Mouse (Mus musculus) liver, embryonic 13.5 days (tissue): ENCODE results near the gene Wdr46. TPM values are rescaled to one million over a fixed set of nuclear protein-coding genes. Genes with fewer than 3 reads are reported as not detected.

Experiments
- ATAC-seq: fragments of 200-750 bp; cut with Nextera tagmentation; 2 replicates; pipeline ENCODE4 v1.8.0; 2017; ENCODE audit warnings: low read depth, mild to moderate bottlenecking, moderate number of reproducible peaks, moderate library complexity
- DNase-seq: peaks from one replicate; pipeline ENCODE4 v3.0.0; 2022
- H3K27ac ChIP-seq: fragments of 300-500 bp; sonication (generic); 2 replicates; pipeline ENCODE4 v1.5.1; 2015; ENCODE audit warnings: moderate library complexity, mild to moderate bottlenecking, inconsistent platforms
- H3K27me3 ChIP-seq: fragments of 300-500 bp; sonication (generic); 2 replicates; pipeline ENCODE4 v1.6.1; 2015; ENCODE audit warnings: mild to moderate bottlenecking, inconsistent platforms
- H3K36me3 ChIP-seq: fragments of 300-500 bp; sonication (generic); 2 replicates; pipeline ENCODE4 v1.6.1; 2015; ENCODE audit warnings: mild to moderate bottlenecking, inconsistent platforms
- H3K4me1 ChIP-seq: fragments of 300-500 bp; sonication (generic); replicated peaks from 2 replicates; pipeline ENCODE4 v1.6.1; 2015; ENCODE audit warnings: inconsistent platforms
- H3K4me2 ChIP-seq: fragments of 300-500 bp; sonication (generic); 2 replicates; pipeline ENCODE4 v1.6.1; 2015; ENCODE audit warnings: inconsistent platforms, mild to moderate bottlenecking, moderate library complexity
- H3K4me3 ChIP-seq: fragments of 300-500 bp; sonication (generic); replicated peaks from 2 replicates; pipeline ENCODE4 v1.5.1; 2015; ENCODE audit warnings: mild to moderate bottlenecking, inconsistent platforms
- H3K9ac ChIP-seq: fragments of 300-500 bp; sonication (generic); 2 replicates; pipeline ENCODE4 v1.6.1; 2015; ENCODE audit warnings: mild to moderate bottlenecking, inconsistent platforms
- H3K9me3 ChIP-seq: fragments of 300-500 bp; sonication (generic); replicated peaks from 2 replicates; pipeline ENCODE4 v1.6.1; 2016; ENCODE audit warnings: inconsistent platforms
- WGBS: fragments of 180-500 bp; shearing (Covaris S2); methylation state at CpG from one replicate; pipeline ENCODE4 v1.1.7; 2015; ENCODE audit not compliant: insufficient replicate concordance; 5-methylcytosine and 5-hydroxymethylcytosine counted together
- polyA plus RNA-seq: library from polyadenylated mRNA; unstranded; fragments of >200 nt; fragmentation: Nextera tagmentation; extraction: Ambion mirVana; gene quantifications from 2 replicates; pipeline ENCODE4 v1.2.1, GENCODE M21; 2015

The Wdr46 gene
- polyA plus RNA-seq, 1 experiment from 2014 or later, result 30.1 TPM

DNA sequence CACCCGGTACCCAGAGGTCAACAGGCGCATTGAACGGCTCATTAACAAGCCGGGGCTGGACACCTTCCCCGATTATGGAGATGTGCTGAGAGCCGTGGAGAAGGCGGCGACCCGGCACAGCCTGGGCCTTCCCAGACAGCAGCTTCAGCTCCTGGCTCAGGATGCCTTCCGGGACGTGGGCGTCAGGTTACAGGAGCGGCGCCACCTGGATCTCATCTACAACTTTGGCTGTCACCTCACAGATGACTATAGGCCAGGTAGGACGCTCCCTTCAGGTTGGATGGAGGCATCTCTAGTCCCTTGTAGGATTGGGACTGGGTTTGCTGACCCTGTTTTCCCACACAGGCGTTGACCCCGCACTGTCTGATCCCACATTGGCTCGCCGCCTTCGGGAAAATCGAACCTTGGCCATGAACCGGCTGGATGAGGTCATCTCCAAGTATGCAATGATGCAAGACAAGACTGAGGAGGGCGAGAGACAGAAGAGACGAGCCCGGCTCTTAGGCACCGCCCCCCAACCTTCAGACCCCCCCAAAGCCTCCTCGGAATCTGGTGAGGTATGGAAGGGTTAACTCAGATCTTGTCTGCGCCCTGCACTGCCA is 28.5 kb upstream of the Wdr46 start:
- Histone ChIP-seq H3K9ac (no peak overlapping the region), H3K4me3 (no peak overlapping the region), H3K36me3 (peaks cover 51% of the 10 kb centered on the region), H3K9me3 (peaks cover 3% of the 10 kb centered on the region), H3K27ac (no peak overlapping the region), H3K4me2 (no peak overlapping the region), H3K4me1 (peaks cover 76% of the 10 kb centered on the region), H3K27me3 (no peaks in the 10 kb centered on the region)
- ATAC-seq (no peak), DNase-seq (no peak)
- WGBS, result 92% methylated on average over 28 of the region's 28 CpGs

GRCm38 (mm10) chr17:33913264-33913663 is 27.2 kb upstream of the Wdr46 start:
- ATAC-seq (no peak), DNase-seq (no peak)
- H3K9me3 ChIP-seq, result peaks cover 16% of the 10 kb centered on the region
- WGBS, result 83% methylated on average over 10 of the region's 10 CpGs
- no peak overlapping the region for H3K9ac ChIP-seq
- H3K36me3 ChIP-seq, result peaks cover 64% of the 10 kb centered on the region
- H3K27me3 ChIP-seq, result no peaks in the 10 kb centered on the region
- H3K27ac ChIP-seq, result no peak overlapping the region
- no peak overlapping the region for H3K4me3 ChIP-seq
- H3K4me1 ChIP-seq, result peaks cover 76% of the 10 kb centered on the region
- H3K4me2 ChIP-seq, result no peak overlapping the region

- Histone ChIP-seq H3K4me3 (no peak overlapping the region), H3K27ac (peak overlapping the region; percentile 82; the same call in 1 of the 2 replicates), H3K4me1 (peaks cover 76% of the 10 kb centered on the region), H3K27me3 (no peaks in the 10 kb centered on the region), H3K9ac (peak overlapping the region; percentile 10; the same call in 1 of the 2 replicates), H3K36me3 (peaks cover 67% of the 10 kb centered on the region), H3K9me3 (peaks cover 19% of the 10 kb centered on the region), H3K4me2 (no peak overlapping the region)
- WGBS, result 91% methylated on average over 8 of the region's 8 CpGs
- no peak for DNase-seq
- no peak for ATAC-seq
Observed at GRCm38 (mm10) chr17:33913905-33914304, 26.6 kb upstream of the Wdr46 start.

GRCm38 (mm10) chr17:33914969-33915391 is 25.5 kb upstream of the Wdr46 start:
- H3K27ac ChIP-seq, result peak overlapping the region; percentile 82

GRCm38 (mm10) chr17:33915671-33916250 is 24.7 kb upstream of the Wdr46 start, which contains the start of the genes Tapbp and Zbtb22:
Gene Tapbp (plus strand): TSS chr17:33915899.
Gene Zbtb22 (plus strand): TSS chr17:33915904.
- Histone ChIP-seq H3K9ac (peak within 1 kb of the TSS; percentile 76), H3K4me3 (peak within 1 kb of the TSS; percentile 90), H3K9me3 (peaks cover 19% of the 10 kb centered on the region), H3K27me3 (no peaks in the 10 kb centered on the region), H3K36me3 (peaks cover 63% of the 10 kb centered on the region), H3K27ac (peak within 1 kb of the TSS; percentile 82), H3K4me1 (peaks cover 72% of the 10 kb centered on the region), H3K4me2 (peak within 1 kb of the TSS; percentile 81)
- DNase-seq, result peak; percentile 90
- under 1% methylated on average over 34 of the region's 34 CpGs for WGBS
- ATAC-seq, result peak; percentile 86

More at GRCm38 (mm10) chr17:33914969-33915391, 25.5 kb upstream of the Wdr46 start:
- Histone ChIP-seq H3K4me3 (peak overlapping the region; percentile 90), H3K9ac (peak overlapping the region; percentile 76), H3K27me3 (no peaks in the 10 kb centered on the region), H3K4me1 (peaks cover 79% of the 10 kb centered on the region), H3K9me3 (peaks cover 19% of the 10 kb centered on the region), H3K4me2 (peak overlapping the region; percentile 81), H3K36me3 (peaks cover 67% of the 10 kb centered on the region)
- WGBS, result 64% methylated on average over 13 of the region's 13 CpGs
- ATAC-seq, result no peak
- DNase-seq, result no peak

- peaks cover 58% of the 10 kb centered on the region for H3K36me3 ChIP-seq
- ATAC-seq, result no peak
- peaks cover 19% of the 10 kb centered on the region for H3K9me3 ChIP-seq
- DNase-seq, result no peak
- peak overlapping the region; percentile 90 for H3K4me3 ChIP-seq
- no peaks in the 10 kb centered on the region for H3K27me3 ChIP-seq
- 1% methylated on average over 17 of the region's 20 CpGs for WGBS
- H3K9ac ChIP-seq, result peak overlapping the region; percentile 76
- H3K4me1 ChIP-seq, result peaks cover 72% of the 10 kb centered on the region
- H3K4me2 ChIP-seq, result peak overlapping the region; percentile 81
- H3K27ac ChIP-seq, result peak overlapping the region; percentile 82
Observed at GRCm38 (mm10) chr17:33916294-33916693, 24.2 kb upstream of the Wdr46 start.

GRCm38 (mm10) chr17:33916847-33917655 is 23.4 kb upstream of the Wdr46 start:
- H3K36me3 ChIP-seq, result peaks cover 50% of the 10 kb centered on the region
- DNase-seq (no peak), ATAC-seq (no peak)
- H3K4me2 ChIP-seq, result peak overlapping the region; percentile 81
- H3K27me3 ChIP-seq, result no peaks in the 10 kb centered on the region
- WGBS, result 83% methylated on average over 31 of the region's 31 CpGs
- peak overlapping the region; percentile 76 for H3K9ac ChIP-seq
- peaks cover 70% of the 10 kb centered on the region for H3K4me1 ChIP-seq
- peak overlapping the region; percentile 82; the same call in 1 of the 2 replicates for H3K27ac ChIP-seq
- H3K9me3 ChIP-seq, result peaks cover 19% of the 10 kb centered on the region
- H3K4me3 ChIP-seq, result peak overlapping the region; percentile 90

DNA sequence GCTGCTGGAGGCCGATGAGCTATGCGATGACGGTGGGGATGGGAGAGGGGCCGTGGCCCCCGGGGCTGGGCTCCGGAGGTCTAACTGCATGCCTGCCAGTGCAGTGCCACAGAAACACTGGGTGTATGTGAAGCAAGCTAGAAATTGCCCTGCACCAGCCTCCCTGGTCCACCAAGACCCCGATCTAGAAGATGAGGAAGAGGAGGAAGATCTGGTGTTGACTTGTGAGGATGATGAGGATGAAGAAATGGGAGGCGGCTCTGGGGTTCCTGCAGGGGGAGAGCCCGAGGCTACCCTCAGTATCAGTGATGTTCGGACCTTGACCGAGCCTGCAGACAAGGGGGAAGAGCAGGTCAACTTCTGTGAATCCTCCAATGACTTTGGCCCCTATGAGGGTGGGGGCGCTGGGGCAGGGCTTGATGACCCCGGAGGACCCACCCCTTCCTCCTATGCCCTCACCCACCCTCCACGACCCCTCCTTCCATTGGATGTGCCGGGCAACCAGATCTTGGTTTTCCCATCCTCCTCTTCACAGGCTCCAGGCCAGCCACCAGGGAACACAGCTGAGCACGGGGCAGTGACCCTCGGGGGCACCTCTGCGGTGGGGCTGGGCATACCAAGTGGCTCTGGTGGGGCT is 22.7 kb upstream of the Wdr46 start:
- Histone ChIP-seq H3K27ac (peak overlapping the region; percentile 96), H3K36me3 (peaks cover 44% of the 10 kb centered on the region), H3K4me2 (peak overlapping the region; percentile 99; the same call in 1 of the 2 replicates), H3K4me1 (peaks cover 71% of the 10 kb centered on the region), H3K9me3 (peaks cover 19% of the 10 kb centered on the region), H3K4me3 (peak overlapping the region; percentile 90), H3K27me3 (no peaks in the 10 kb centered on the region), H3K9ac (no peak overlapping the region)
- ATAC-seq (no peak), DNase-seq (no peak)
- WGBS, result 83% methylated on average over 18 of the region's 18 CpGs

DNA sequence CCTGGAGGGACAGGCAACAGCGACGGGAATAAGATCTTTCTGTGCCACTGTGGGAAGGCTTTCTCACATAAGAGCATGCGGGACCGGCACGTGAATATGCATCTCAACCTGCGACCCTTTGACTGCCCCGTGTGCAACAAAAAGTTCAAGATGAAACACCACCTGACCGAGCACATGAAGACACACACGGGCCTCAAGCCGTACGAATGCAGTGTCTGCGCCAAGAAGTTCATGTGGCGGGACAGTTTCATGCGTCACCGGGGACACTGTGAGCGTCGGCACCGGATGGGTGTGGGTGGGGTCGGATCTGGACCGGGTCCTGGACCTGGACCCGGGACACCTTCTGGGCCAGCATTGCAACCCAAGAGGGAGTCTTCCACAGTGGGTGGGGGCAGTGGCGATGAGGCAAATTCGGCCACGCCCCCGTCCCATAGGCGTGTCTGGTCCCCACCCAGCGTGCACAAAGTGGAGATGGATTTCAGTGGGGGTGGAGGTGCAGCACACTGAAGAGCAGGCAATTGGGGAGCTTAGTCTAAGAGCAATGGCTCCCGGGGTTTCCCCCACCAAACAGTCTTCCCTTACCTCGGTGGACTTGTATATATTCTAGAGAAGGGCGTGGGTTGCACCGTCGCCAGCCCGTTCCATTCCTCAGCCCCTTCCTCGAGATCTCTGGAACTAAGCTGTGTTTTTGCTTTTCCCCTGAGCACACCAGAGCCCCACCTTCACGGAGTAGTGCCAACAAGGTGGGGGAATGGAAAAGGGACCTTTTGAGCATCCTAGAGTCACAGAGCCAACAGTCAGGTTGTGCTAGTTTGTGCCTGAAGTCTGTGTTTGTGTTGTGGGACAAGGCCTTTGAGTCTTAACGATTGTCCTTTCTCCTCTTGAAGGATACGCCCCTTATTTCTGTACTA is 21.9 kb upstream of the Wdr46 start:
- Histone ChIP-seq H3K27ac (peak overlapping the region; percentile 96), H3K9me3 (peaks cover 19% of the 10 kb centered on the region), H3K36me3 (peaks cover 37% of the 10 kb centered on the region), H3K4me1 (peaks cover 68% of the 10 kb centered on the region), H3K4me3 (peak overlapping the region; percentile 90), H3K4me2 (peak overlapping the region; percentile 99), H3K27me3 (no peaks in the 10 kb centered on the region), H3K9ac (peak overlapping the region; percentile 90)
- 51% methylated on average over 37 of the region's 37 CpGs for WGBS
- ATAC-seq (peak; percentile 5), DNase-seq (peak; percentile 66)
